Mouse (Mus musculus): ENCODE measurements around the gene Hist1h2ae.

The Hist1h2ae gene

DNA sequence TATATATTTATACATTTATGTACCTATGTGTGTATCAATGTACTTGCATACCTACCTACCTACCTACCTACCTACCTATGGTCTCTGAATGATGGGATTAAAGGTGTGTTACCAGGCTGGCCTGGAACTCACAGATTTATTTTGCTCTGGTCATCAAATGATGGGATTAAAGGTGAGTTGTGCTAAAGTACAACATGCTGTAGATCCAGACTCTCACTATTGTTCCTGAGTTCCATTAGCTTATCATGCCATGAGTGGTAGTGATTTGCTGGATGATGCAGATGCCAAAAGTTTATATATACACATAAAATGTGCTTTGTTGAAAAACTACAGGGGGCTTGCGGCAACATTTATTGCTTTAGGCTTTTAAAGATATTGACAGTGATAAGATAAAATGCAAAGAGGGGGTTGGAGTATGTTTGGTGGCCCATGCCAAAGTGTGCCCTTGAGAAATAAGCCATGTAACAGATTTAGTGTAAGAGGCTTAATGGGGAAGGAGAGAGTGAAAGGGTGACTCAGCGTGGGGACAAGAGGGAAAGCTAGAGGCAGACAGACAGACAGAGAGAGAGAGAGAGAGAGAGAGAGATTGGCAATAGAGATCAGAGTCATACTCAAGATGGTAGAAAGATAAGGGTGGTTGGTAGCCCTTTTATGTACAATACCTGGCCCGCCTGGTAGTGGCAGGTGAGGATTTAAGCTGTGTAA lies 33.9 kb downstream of the Hist1h2ae start:
- DNase-seq, result no peak

DNA sequence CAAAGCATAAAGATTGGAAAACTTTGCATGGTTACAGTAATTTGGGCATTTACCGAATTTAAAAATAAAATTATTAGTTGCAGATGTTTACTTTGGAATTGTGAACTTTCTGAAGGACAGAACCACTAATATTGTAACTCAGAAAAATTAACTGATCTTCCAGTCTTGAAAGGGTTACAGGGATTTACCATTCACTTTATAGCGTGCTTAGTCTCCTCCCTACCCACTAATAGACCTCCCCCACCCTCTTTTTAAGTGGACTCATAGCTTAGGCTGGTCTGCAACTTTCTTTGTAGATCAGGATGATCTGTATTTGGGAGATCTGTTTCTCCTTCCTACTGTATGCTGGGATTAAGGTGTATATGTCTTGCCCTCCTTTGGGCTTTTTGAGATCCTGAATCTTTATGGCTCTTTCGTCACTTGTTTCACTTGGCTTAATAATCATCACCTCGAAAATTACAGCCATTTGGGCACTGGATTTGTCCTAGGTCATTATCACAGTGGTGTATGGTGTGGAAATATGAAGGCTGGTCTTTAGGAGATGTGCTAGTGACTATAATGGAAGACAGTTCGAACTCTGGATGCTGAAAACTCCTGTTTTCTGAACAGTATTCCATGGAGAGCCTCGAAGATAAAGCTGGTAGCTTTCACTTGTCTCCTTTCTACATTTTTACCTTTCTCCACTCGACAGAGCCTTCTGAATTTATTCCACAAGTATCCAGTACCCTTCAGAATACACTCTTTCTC lies 34.8 kb downstream of the Hist1h2ae start:
- no peak for DNase-seq

DNA sequence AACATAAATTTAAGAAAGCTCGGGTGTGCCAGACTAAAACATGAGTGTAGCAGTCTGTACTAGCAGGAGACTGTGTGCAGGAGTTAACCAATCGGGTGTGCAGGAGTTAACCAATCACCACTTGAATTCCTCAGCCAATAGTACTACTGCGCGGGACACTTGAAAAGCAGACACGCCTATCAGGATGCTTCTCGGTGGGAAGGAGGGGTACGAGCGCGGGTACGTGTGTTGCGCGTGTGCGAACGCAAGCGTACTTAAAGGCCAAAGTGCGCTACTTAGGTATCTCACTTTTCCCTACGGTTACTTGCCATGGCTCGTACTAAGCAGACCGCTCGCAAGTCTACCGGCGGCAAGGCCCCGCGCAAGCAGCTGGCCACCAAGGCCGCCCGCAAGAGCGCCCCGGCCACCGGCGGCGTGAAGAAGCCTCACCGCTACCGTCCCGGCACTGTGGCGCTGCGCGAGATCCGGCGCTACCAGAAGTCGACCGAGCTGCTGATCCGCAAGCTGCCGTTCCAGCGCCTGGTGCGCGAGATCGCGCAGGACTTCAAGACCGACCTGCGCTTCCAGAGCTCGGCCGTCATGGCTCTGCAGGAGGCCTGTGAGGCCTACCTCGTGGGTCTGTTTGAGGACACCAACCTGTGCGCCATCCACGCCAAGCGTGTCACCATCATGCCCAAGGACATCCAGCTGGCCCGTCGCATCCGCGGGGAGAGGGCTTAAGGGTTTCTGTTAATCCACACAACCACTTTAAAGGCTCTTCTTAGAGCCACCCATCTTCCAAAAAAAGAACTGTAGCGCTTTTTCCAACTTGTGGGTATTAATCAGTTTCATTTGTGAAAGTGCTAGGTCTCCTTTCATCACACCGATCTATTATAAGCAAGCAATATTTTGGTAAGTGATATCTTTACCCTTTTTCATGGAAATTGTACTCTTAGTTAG lies 35.6 kb downstream of the Hist1h2ae start, which contains the start of gene Hist1h3g:
TSS of gene Hist1h3g (plus strand) at position 286 of the 939 bp plus-strand sequence.
- peak; percentile 93 to 94 for DNase-seq

DNA sequence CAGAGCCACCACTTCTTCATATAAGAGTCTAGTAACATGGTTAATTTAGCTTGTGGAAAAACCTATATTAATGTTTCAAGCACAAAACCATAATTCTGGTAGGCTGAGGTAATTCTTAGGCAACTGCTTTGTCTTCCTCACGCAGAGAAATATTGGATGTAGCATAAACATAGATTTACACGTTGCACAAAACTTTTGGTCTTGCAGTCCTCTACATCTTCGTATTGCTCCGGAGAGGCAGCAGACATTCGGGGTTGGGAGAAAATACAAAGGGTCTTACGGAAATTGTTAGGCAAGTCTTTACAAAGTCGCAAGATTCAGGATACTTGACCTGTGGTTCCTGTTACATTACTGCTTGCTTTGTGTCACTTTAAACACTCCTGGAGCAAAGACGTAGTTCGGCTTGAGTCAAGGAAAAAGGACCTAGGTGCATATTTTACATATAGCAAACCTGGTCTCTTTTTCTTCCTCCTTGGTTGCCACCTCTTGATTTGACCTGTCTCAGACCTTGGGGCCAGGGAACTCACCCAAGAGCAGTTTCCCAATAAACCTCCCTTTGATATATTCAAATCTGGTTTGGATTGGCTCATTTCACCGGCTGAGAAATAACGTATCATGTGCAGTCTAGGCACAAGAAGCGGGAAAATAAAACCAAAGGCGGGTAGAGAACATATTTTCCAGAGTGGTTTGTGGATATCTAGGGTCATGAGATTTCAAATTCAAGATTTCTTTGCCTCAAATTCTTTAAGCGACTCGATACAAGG lies 36.5 kb downstream of the Hist1h2ae start:
- no peak for DNase-seq

DNA sequence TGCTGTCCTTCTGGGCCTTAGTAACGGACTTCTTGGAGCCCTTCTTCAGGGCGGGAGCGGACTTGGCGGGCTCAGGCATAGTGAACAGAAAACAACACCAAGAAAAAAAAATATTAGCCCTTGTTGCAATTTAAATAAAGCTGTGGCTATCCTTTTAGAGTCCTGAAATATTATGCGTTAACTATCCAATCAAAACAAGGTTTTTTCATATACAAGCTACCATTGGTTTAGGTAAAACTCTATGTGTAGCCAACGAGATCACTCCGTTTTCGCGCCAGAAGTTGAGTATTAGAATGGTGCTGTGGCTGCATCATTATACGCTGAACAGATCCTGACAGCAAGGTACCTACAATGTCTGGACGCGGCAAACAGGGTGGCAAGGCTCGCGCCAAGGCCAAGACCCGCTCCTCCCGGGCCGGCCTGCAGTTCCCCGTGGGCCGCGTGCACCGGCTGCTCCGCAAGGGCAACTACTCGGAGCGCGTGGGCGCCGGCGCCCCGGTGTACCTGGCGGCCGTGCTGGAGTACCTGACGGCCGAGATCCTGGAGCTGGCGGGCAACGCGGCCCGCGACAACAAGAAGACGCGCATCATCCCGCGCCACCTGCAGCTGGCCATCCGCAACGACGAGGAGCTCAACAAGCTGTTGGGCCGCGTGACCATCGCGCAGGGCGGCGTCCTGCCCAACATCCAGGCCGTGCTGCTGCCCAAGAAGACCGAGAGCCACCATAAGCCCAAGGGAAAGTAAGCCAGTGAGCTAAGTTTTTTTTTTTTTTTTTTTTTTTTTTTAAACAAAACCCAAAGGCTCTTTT lies 37.3 kb downstream of the Hist1h2ae start, which contains the start of gene Hist1h2af:
TSS of gene Hist1h2af (plus strand) at position 347 of the 808 bp plus-strand sequence.
- peak; percentile 84 to 85 for DNase-seq

DNA sequence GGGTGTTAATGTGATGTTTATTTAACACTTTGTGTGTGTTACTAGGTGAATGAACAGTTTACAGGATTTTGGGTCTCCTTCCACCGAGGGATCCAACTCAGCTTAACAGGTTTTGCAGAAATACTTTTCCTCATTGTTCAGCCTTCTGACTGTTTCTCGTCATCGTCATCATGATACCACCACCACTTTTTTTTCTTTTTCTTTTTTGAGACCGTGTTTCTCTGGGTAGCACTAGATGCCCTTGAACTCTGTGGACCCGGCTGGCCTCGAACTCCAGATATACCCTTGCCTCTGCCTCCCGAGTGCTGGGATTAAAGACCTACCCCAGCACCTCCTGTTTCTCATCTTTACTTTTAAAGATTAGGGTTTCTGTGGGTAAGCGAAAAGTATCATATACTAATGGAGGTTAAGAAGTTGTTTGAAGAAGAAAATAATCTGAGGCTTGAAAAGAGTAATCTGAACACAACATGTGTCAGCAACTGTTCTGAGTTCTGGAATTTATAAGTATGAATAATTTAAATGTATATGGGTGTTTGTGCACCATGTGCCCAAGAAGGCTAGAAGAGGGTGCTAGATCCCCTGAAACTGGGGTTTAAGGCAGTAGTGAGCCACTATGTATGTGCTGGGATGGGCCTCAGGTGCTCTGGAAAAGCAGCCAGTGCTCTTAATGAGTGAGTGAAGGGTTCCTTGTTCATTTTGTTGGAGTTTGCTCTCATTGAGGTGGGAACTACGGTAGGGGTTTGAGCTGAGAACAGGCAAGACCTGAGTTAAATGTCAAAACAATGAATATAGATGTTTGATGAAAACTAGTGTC lies 38.6 kb downstream of the Hist1h2ae start:
- no peak for DNase-seq

DNA sequence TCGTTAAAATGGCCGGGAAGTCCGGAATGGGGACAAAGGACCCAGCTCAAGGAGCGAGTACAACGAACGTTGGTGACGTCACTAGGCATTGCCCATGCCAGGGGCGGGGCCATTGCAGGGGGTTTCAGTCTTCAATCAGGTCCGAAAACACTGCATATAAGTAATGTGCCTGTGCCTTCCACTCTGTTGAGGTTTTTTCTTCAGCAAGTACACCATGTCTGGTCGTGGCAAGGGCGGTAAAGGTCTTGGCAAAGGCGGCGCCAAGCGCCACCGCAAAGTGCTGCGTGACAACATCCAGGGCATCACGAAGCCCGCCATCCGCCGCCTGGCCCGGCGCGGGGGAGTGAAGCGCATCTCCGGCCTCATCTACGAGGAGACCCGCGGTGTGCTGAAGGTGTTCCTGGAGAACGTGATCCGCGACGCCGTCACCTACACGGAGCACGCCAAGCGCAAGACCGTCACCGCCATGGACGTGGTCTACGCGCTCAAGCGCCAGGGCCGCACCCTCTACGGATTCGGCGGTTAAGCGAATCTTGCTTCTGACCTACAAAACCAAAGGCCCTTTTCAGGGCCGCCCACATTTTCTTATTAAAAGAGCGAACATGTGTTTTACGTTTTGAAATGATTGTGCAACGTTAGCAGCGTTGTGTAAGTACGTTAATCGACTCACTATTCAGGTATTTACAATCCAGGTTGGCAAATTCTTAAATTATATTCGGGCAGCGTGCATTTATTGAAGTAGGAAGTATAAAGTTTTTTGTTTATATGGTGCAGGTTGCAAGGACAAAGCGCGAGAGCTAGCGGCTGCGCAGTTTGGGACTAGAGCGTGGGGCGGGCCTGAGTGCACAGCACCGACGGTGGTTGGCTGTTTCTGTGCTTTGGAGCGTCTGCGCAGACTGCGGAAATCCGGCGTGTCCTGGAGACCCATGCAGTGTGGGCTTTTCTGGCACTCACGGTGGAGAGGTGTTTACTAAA lies 39.8 kb downstream of the Hist1h2ae start, which contains the start of gene Hist1h4h:
TSS of gene Hist1h4h (plus strand) at position 150 of the 975 bp plus-strand sequence.
- DNase-seq, result peak; percentile 99 to 100

DNA sequence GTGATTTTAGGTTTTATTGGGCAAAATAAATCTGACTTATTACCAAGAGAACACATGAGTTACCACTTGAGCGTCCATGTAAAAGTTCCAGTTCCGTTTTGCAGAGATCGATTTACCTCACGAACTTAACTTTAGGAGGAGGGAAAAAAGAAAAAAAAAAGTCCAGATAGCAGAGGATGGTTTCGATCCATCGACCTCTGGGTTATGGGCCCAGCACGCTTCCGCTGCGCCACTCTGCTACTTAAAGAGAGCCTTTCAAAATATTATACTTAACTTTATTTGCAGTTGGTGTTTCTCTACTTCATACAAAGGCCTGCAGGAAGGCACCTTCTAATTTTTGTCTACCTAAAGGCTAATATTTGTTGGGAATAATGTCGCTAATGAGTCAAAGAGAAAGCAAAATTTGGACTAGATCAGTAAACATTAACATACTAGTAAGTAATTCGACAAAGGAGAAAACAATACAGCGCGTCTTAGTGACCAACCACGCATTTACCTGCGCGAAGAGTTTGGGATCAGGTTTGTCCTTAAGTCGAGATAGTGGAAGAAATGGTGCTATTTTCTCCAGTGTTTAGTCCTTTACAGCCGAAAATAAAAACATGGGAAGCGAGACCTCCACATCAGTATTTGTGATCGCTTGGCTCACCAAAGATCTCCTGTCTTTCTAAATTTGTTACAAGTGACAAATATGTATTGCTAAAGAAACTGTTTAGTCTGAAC lies 40.7 kb downstream of the Hist1h2ae start:
- DNase-seq, result peak; percentile 65 to 81

DNA sequence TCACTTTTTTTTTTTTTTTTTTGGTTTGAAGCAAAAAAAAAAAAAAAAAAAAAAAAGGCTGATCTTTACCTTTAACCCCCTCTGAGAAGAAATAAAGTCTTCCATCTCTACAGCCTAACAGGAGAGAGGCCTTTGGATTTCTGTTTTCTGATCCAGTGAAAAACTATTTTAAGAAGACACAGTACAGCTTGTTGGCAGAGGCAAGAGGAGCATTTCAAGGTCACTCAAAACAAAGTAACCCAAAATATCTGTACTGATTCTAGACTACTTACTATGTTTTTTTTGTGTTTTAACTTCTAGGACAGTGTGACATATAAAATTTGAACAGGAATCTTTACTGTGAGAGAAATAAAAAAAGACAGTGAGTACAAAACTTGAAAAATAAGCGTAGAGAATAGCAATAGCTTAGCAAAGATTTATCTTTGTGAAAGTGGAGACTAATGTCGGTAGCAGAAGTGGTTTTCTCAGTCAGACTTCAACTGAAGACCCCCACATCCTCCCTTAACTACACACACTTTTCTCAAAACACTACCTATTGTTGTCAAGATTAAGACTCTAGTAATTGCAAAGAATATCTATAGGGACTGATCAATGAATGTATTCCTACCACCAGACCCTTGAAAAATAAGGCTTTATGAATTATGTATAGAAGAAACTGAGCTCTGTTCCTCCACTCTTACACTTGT lies 41.4 kb downstream of the Hist1h2ae start:
- no peak for DNase-seq

DNA sequence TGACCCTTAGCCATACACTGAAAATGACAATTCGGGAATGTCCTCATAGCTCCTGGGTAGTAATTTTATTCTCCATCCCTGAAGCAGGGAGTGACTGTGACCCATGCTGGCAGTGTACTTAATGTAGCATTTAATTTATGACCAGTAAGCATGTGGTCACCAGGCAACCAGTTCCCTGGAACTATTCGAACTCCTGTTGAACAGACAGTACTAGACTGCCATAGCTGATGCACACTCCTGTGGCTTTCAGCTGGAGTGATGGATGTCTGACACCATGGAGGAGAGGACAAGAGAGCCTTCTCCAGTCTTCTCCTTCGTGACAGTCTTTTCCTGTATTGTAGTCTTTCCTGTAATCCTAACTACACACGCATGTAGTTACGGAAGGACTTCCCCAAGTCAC lies 42.0 kb downstream of the Hist1h2ae start:
- DNase-seq, result no peak

DNA sequence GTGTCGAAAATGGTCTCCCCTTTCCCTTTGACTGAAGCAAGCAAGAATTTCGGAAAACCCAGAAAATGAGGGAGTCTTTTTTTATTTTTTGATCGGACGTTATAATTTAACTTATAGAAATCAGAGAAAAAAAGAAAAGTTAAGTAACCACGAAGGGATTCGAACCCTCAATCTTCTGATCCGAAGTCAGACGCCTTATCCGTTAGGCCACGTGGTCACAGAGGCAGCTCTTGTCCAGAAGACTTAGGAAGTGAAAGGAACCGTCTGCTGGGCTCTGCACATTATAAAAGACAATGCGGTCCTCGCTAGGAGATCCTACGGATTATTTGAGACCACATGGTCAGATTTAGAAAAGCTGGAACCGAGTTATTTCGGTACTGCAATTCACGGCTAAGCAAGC lies 44.7 kb downstream of the Hist1h2ae start:
- peak; percentile 96 to 98 for DNase-seq

DNA sequence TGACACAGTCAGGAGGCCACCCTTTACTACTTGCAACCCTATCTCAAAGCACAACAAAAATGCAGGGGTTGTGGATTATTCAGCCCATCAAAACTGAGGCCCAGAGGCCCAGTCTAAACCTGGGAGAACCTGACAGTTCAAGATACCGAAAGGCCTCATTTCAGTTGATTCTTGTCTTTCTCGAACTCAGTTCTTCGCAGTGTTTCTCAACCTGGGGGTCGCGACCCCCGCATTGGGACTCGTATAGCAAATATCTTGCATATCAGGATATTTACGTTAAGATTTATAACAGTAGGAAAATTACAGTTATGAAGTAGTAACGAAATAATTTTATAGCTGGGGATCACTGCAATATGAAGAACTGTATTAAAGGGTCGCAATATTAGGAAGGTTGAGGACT lies 45.1 kb downstream of the Hist1h2ae start:
- DNase-seq, result no peak

DNA sequence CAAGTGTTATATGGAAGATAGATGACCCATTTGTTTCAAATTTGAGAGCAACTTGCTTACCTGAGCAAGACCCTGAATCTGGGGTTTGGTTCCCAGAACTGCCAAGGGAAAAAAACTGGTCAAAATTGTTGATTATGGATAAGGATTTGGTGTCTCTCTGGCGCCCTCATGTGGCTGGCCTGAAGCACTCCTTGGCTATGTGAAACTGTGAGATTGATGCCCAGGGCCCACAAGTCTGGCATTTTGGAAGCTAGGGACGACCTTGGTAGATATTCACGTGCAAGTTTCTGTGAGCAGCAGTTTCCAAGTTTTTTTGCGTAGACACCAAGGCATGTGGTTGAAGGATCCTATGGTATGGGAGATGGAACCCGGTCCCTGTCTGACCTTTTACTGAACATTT lies 46.4 kb downstream of the Hist1h2ae start:
- peak; percentile 89 for DNase-seq

DNA sequence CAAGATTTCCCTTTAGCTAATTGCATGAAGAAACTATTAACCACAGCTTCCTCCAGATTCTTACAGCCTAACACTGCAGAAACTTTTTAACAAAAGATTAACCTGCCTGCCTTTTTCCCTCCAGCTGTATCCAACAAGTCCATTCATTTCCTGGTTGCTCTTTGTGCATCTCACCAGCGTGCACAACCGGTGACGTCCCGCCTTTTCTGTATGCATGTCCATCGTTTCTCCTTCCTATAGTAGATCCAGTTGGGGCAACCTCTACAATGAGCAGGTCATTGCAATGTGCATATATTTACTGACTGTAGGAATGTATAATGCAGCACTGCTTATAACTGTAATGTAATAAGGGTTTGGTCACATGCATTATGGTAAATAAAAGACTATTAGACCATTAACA lies 47.0 kb downstream of the Hist1h2ae start:
- DNase-seq, result no peak

DNA sequence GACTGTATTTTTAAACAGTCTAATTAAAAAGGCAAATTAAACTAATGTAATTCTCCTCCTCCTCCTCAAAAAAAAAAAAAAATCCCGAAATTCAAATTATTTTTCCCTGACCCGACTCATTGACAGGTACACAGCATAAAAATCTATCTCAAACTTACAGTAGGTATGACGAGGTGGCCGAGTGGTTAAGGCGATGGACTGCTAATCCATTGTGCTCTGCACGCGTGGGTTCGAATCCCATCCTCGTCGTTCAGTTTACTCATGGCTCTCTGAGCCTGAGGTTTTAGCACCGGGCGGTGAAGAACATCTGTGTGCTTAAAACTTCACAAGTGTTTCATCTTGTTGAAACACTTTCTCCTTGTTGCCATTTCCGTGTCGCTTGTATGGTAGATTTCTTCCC lies 49.3 kb downstream of the Hist1h2ae start:
- peak; percentile 79 to 81 for DNase-seq

Measured in cerebellum, postnatal 10 days (tissue).